In the genomic region with DNA sequence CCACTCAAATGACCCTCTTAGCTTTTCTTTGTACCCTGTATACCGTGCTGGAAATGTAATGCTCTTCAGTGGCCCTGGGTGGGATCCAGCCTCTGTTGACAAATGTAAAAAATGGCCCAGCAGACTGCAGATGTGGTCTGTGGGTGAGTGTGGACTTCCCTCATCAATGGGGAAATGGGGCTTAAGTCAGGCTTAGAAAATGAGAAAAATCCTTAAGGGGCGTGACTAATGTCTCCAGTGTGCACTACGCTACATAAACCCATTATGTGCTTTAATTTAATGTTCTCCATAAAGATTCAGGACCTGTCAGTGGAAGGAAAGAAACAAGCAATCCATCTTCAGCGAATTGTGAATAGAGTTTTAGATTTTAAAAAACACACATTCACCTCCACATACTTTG, we compare ENCODE assay signal across 23 mouse cellular contexts.
"Had no signal": no experiment of that assay in that cellular context is flagged by ENCODE, and none has a peak within 500 bp of the region (broad histone marks: within the 10 kb centered on the region; RNA-seq: fewer than 3 reads in every experiment).

No protein-coding gene starts in this region.

- ATAC-seq: hindbrain, embryonic 16.5 days; inflammation-experienced regulatory T-cells, adult 6 months; intestine, embryonic 15.5 days; intestine, postnatal 0 days had no signal

- H3K4me3 ChIP-seq: gastrocnemius, adult 2 months; heart, adult 2 months; hindbrain, embryonic 10.5 days; hindbrain, embryonic 12.5 days; intestine, embryonic 15.5 days; layer of hippocampus, adult 2 months; left cerebral cortex, adult 2 months; limb, embryonic 10.5 days; limb, embryonic 12.5 days had no signal

- H3K9ac ChIP-seq: hindbrain, embryonic 12.5 days; hindbrain, embryonic 14.5 days; intestine, embryonic 15.5 days; limb, embryonic 12.5 days had no signal

- H3K27me3 ChIP-seq: hindbrain, embryonic 12.5 days; intestine, embryonic 15.5 days had no signal

- DNase-seq: gastrocnemius, adult 2 months; gastrocnemius, postnatal 10 days; gastrocnemius, postnatal 25 days; heart, adult 2 months; heart, postnatal 10 days; heart, postnatal 4 days; kidney, adult 18-20 months; kidney, adult 8-10 months; kidney, postnatal 10 days; kidney, postnatal 25 days; kidney, postnatal 4 days had no signal

- H3K36me3 ChIP-seq: hindbrain, embryonic 12.5 days; intestine, embryonic 15.5 days; limb, embryonic 10.5 days; limb, embryonic 12.5 days had no signal

- H3K9me3 ChIP-seq: hindbrain, embryonic 10.5 days; hindbrain, embryonic 12.5 days; intestine, embryonic 15.5 days; limb, embryonic 10.5 days; limb, embryonic 12.5 days had no signal

- H3K4me2 ChIP-seq: heart, embryonic 11.5 days; hindbrain, embryonic 12.5 days; hindbrain, embryonic 14.5 days; intestine, embryonic 15.5 days; limb, embryonic 12.5 days had no signal

- H3K27ac ChIP-seq: gastrocnemius, adult 2 months; heart, adult 2 months; hindbrain, embryonic 10.5 days; hindbrain, embryonic 12.5 days; hindbrain, embryonic 14.5 days; intestine, embryonic 15.5 days; layer of hippocampus, adult 2 months; left cerebral cortex, adult 2 months; limb, embryonic 10.5 days; limb, embryonic 12.5 days had no signal
